Mouse (Mus musculus) heart, postnatal 10 days (tissue): ENCODE data around the gene Cux2. TPM values are rescaled to one million over a fixed set of nuclear protein-coding genes. Genes with fewer than 3 reads are reported as not detected.

Experiments
- DNase-seq, 2 experiments: peaks; one replicate each; pipeline ENCODE4 v3.0.0; 2021
- intact Hi-C: fragments of 180-260 bp; cut with DNase I; formaldehyde crosslinking; loops from one replicate; pipeline ENCODE4 v1.15.1; 2025
- total RNA-seq, 2 experiments: library from RNA; stranded (reverse); gene quantifications; 2 replicates each; pipeline ENCODE4 v1.2.3; 2021

The Cux2 gene
- total RNA-seq, 2 experiments from 2014 or later: 13.1 to 17.5 TPM

DNA sequence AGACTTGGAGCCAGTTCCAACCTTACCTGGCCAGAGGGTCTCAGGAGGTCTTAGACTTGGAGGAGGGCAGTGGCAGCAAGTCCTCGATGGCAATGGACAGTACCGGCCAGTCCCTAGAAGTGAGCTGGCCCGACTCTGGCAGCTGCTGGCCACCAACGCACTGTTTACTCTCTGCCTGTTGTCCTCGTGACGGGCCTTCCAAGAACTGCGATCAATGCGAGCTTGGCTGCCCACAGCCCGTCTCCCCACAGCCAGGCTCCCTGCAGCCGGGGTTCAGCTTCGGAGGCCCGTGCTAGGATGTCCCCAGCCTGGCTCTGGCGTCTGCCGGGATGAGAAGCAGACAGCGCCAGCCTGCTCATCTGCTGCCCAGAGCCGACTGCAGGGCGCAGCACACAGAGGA, 30.6 kb downstream of the Cux2 start:
- intact Hi-C loops: no loop called here
- DNase-seq: no peak

DNA sequence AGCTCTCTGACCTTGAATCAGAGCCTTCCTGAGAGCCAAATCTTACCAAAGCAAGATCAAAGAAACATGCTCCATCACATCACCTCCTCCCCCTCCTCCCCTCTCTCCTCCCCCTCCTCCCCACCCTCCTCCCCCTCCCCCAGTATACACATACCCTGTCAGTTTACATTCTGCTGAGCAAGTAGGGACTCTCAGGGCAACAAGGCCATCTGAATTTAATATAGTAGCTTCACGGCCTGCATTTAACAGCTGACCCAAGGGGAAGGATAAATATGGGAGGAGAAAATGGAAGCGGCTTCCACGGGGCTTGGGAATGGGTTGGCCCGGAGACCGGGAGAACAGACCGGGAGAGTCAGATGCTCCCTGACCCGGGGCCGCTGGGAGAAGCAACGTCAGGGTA, 32.1 kb downstream of the Cux2 start:
- intact Hi-C loops: no loop called here

GRCm38 (mm10) chr5:122017269-122017668, 32.6 kb downstream of the Cux2 start:
- DNase-seq: no peak
- intact Hi-C loops: no loop called here

More for the DNA sequence above, 32.1 kb downstream of the Cux2 start:
- no peak for DNase-seq

- intact Hi-C loops: no loop called here
- DNase-seq: no peak
Measured at GRCm38 (mm10) chr5:122016744-122017143, 33.2 kb downstream of the Cux2 start.

DNA sequence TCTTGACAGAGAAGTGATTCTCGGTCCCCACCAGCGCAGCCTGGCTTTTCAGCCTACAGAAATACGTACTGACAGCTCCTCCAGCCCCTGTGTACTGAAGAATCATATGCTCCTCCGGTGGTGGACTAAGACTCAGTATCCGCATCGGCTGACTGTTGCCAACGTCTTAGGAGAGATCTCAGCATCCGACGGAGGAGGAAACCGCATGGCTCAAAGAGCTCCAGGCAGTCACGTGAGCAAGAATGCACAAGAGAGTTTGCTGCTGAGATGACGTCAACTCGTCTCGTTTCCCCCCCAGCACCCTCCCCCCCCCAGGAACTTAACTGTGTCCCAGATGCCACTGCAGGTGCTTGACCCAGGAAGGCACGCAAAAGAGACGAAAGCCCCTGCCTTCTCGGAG, 34.8 kb downstream of the Cux2 start:
- no peak for DNase-seq
- intact Hi-C loops: no loop called here

DNA sequence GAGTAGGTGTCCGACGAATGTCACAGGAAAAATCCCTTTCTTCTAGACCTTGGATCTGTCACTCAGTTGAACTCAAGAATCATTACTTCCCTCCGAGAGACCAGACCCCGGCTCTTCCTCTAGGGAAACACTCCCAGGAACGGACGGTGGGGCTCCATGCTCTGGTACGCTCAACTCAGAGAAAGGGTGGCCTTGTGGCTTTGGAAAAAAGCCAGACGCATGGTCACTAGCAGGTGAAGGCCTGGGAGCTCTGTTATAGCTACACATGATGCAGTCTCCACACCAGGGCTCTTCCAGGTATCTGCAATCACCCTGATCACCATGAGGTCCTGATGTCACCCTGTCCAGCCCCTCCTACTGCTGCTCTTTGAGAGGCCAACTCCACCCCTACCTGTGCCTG, 35.2 kb downstream of the Cux2 start:
- intact Hi-C loops: no loop called here
- DNase-seq: no peak

- intact Hi-C loops: no loop called here
- no peak for DNase-seq
Measured at GRCm38 (mm10) chr5:122011289-122011688, 38.6 kb downstream of the Cux2 start.

GRCm38 (mm10) chr5:122007946-122008441, 41.9 kb downstream of the Cux2 start:
- no peak for DNase-seq
- intact Hi-C loops: no loop called here

- intact Hi-C loops: loop anchor here (5.0 kb wide), 1 partner anchor 39 kb away; no protein-coding TSS in a partner anchor
- no peak for DNase-seq
Measured at GRCm38 (mm10) chr5:122003460-122003859, 46.4 kb downstream of the Cux2 start.

- DNase-seq: no peak
- intact Hi-C loops: loop anchor here (5.0 kb wide), 1 partner anchor 40 kb away; no protein-coding TSS in a partner anchor
Measured at GRCm38 (mm10) chr5:122002148-122002547, 47.8 kb downstream of the Cux2 start.

GRCm38 (mm10) chr5:122001311-122001710, 48.6 kb downstream of the Cux2 start:
- intact Hi-C loops: loop anchor here (5.0 kb wide), 1 partner anchor 41 kb away; no protein-coding TSS in a partner anchor
- DNase-seq: no peak

DNA sequence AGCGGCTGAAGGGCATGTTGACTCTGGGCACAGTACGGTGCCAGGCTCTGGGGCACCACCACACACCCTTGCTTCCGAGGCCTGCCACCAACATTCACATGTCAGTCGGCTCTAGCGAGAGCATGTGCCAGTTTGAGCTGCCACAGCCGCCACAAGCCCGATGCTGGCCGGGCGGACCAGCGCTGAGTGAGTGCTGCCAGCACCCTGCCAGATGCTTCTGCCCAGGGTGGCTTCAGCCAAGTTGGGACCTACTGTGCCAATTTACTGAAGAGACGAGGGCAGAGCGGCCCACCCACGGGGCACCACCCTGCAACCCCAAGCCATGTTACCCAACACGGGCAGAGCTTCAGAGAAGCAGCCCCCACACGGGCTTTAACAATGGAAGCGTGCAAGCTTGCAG, 49.5 kb downstream of the Cux2 start:
- intact Hi-C loops: loop anchor here (5.0 kb wide), 1 partner anchor 42 kb away; no protein-coding TSS in a partner anchor
- peak; percentile 70 to 77 for DNase-seq

GRCm38 (mm10) chr5:121998981-121999795, 50.7 kb downstream of the Cux2 start:
- intact Hi-C loops: loop anchor here (1.0 to 5.0 kb wide), 2 partner anchors 53 to 88 kb away; no protein-coding TSS in a partner anchor
- DNase-seq: peak; percentile 84 to 87

DNA sequence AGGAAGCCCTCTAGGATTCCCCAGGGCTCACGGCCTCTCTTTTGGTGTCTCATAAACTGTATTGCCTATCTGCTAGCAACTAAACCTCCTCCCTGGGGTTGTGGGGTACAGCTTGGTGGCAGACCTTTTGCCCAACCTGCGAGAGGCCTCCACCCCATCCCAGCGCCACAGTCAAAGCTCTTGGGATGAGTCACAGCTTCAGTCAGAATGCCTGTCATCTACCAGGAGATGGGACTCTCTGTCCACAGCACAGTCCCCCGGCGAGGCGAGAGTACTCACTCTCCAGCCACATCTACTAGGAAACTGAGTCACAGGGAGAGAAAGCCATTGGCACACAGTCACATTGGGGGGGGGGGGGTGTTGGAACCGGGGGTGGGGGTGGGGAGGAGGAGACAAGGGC, 51.6 kb downstream of the Cux2 start:
- no peak for DNase-seq
- intact Hi-C loops: loop anchor here (5.0 kb wide), 1 partner anchor 89 kb away; no protein-coding TSS in a partner anchor

DNA sequence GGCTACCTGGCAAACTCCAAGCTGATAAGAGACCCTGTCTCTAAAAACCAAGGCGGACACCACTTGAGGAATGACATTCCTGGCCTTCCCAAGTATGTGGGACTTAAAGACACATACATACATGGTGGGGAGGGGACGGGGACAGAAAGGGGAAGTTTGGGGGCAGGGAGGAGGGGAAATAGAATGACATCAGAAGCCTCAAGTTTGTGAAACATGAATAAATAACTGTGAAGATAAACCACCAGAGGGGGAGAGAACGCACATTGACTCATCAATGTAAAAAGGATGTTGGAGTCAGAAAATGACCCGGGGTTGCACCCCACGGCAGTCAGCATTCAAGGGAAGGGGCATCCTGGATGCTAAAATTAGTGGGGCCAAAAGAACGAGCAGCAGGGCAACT, 53.2 kb downstream of the Cux2 start:
- intact Hi-C loops: loop anchor here (5.0 kb wide), 1 partner anchor 91 kb away; no protein-coding TSS in a partner anchor

DNA sequence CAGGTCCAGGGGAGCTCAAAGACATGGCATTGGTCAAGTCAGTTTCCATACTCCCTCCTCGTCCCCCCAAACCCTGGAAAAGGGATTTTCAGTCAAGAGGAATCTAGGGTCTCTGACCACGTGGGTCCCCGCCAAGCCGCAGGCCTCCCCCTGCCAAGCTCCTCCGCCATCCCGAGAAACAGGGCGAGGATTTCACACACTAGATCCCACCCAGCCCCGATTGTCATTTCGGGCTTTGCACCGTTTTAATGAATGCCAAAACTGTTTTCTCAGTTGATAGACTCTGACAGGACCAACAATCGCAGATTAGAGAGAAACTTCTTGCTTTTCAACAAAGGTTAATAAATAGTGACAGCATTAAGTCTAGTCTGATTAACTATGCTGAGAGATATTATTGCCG, 55.1 kb downstream of the Cux2 start:
- no peak for DNase-seq
- intact Hi-C loops: loop anchor here (5.0 kb wide), 1 partner anchor 92 kb away; no protein-coding TSS in a partner anchor

More for the DNA sequence above, 53.2 kb downstream of the Cux2 start:
- DNase-seq: no peak

DNA sequence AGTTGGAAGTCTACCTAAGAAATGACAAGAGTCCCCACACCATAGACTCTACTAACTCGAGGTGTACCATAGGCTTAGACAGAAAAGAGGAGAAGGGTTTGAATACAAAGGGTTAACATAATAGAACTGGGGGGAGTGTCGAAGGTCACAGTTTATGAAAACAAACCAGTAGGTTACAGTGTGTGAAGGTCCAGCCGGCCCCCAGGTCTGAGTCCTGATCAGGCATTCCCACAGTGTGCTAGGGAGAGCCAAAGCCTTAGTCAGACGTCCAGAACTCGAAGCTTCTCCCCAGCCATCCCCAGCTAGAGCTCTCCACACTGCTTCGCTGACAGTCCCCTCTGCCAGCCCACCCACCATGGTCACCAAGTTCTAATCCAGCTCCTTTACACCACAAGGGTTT, 58.0 kb downstream of the Cux2 start:
- DNase-seq: no peak
- intact Hi-C loops: no loop called here

- peak in 1 of 2 experiments; percentile 24 for DNase-seq
- intact Hi-C loops: no loop called here
Measured at GRCm38 (mm10) chr5:121985855-121986254, 64.0 kb downstream of the Cux2 start.

GRCm38 (mm10) chr5:121981650-121982131, 68.2 kb downstream of the Cux2 start:
- intact Hi-C loops: no loop called here
- no peak for DNase-seq

DNA sequence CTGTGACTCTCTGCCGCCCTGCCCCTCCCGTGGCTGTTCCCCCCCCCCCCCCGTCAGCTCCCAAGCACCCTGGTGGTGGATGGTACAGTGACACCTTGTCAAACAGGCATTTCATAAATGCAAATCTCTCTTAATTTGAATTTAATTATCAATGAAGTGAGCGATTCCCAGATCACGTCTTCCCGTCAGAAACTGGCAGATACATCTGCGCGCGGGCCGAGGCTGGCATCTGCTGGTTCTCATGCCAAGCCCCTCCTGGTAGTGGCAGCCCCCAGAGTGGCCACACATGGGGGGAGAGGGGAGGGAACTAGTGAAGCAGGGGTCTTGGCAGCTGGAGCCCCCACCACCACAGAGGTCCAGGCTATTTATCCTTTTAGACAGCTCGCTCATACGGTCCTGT, 73.6 kb downstream of the Cux2 start:
- intact Hi-C loops: no loop called here

DNA sequence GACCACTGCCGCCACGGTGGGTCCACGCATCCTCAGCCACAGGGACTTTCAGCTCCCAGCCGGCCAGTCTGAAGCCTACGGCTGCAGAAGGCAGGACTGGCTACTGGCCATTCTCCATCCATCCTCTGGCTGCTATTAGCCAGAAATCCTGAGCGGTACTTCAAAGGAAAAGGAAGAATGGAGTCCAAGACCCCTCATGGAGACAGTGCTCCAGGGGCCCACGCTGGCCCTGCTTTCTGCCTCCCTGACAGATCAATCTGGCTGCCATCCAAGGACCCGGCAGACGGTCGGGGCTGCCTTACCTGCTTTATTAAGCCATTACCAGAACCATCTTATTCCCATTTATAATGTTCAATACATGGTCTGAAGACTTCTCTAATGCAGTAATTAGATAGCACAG, 76.4 kb downstream of the Cux2 start:
- no peak for DNase-seq
- intact Hi-C loops: no loop called here

More for the DNA sequence above, 73.6 kb downstream of the Cux2 start:
- no peak for DNase-seq
